Mouse (Mus musculus) monocyte, adult 5-6 weeks (primary cell): ENCODE results near the gene Zfp622. TPM values are rescaled to one million over a fixed set of nuclear protein-coding genes. Genes with fewer than 3 reads are reported as not detected.

Experiments used
- ATAC-seq: fragments of 153-309, 156-312 bp; replicated peaks from 2 replicates; pipeline ENCODE4 v1.8.0; 2017; ENCODE audit warnings: mild to moderate bottlenecking; ENCODE audit not compliant: low TSS enrichment, insufficient number of reproducible peaks, severe bottlenecking, poor library complexity, low FRiP score
- total RNA-seq: library from RNA; stranded (forward); fragments of 200-1000, 200-491, 200-594 nt; gene quantifications from 3 replicates; pipeline ENCODE4 v1.2.3, GENCODE M21; 2017

The Zfp622 gene
- total RNA-seq, 1 experiment from 2014 or later, result 234 TPM

GRCm38 (mm10) chr15:26041196-26041947, 57.2 kb downstream of the Zfp622 start:
- ATAC-seq, result no peak

Other genes starting within 250 kb of the Zfp622 start
- 90.8 to 132 TPM (median 114 TPM) in 3 replicates for gene Retreg1, start 141.2 kb upstream of the Zfp622 start, total RNA-seq